Mouse (Mus musculus) liver, postnatal 0 days (tissue): ENCODE results near the gene Rgl1. TPM values are rescaled to one million over a fixed set of nuclear protein-coding genes. Genes with fewer than 3 reads are reported as not detected.

Experiments used
- ATAC-seq: fragments of 200-750 bp; cut with Nextera tagmentation; 2 replicates; pipeline ENCODE4 v1.8.0; 2017; ENCODE audit warnings: mild to moderate bottlenecking, moderate library complexity
- DNase-seq: peaks from one replicate; pipeline ENCODE4 v3.0.0-alpha.2; 2016
- H3K27ac ChIP-seq: fragments of 300-500 bp; sonication (generic); 2 replicates; pipeline ENCODE4 v1.5.1; 2014; ENCODE audit warnings: antibody characterized with exemption, moderate library complexity, mild to moderate bottlenecking, low read depth
- H3K27me3 ChIP-seq: fragments of 300-500 bp; sonication (generic); 2 replicates; pipeline ENCODE4 v1.6.1; 2014; ENCODE audit warnings: low read length, control low read depth, mixed read lengths; ENCODE audit not compliant: insufficient read depth
- H3K36me3 ChIP-seq: fragments of 300-500 bp; sonication (generic); replicated peaks from 2 replicates; pipeline ENCODE4 v1.6.1; 2014; ENCODE audit warnings: mild to moderate bottlenecking, control low read depth, low read length, moderate library complexity, mixed read lengths; ENCODE audit not compliant: insufficient read depth
- H3K4me1 ChIP-seq: fragments of 300-500 bp; sonication (generic); 2 replicates; pipeline ENCODE4 v1.6.1; 2014; ENCODE audit warnings: antibody characterized with exemption, mild to moderate bottlenecking, control low read depth; ENCODE audit not compliant: insufficient read depth
- H3K4me2 ChIP-seq: fragments of 300-500 bp; sonication (generic); 2 replicates; pipeline ENCODE4 v1.6.1; 2014; ENCODE audit warnings: low read depth, mild to moderate bottlenecking, low read length, moderate library complexity, mixed read lengths
- H3K4me3 ChIP-seq: fragments of 300-500 bp; sonication (generic); 2 replicates; pipeline ENCODE4 v1.5.1; 2014; ENCODE audit warnings: low read depth, low read length
- H3K9ac ChIP-seq: fragments of 300-500 bp; sonication (generic); replicated peaks from 2 replicates; pipeline ENCODE4 v1.6.1; 2014; ENCODE audit warnings: mild to moderate bottlenecking, moderate library complexity
- H3K9me3 ChIP-seq: fragments of 300-500 bp; sonication (generic); 2 replicates; pipeline ENCODE4 v1.6.1; 2016; ENCODE audit warnings: mild to moderate bottlenecking, control low read depth, low read length, mixed read lengths
- CTCF ChIP-seq: sonication (generic); IDR thresholded peaks from 2 replicates; pipeline ENCODE4 v1.5.1; 2016; ENCODE audit warnings: antibody characterized with exemption, low read depth
- EP300 ChIP-seq: IDR thresholded peaks from 2 replicates; pipeline ENCODE4 v1.6.1; 2016; ENCODE audit warnings: antibody characterized with exemption, low read depth, mild to moderate bottlenecking
- WGBS: fragments of 180-500 bp; shearing (Covaris S2); extraction: QIAGEN DNeasy Blood & Tissue Kit; methylation state at CpG from one replicate; pipeline ENCODE4 v1.1.7; 2014; ENCODE audit not compliant: insufficient replicate concordance; 5-methylcytosine and 5-hydroxymethylcytosine counted together
- polyA plus RNA-seq: library from polyadenylated mRNA; unstranded; fragments of >200 nt; fragmentation: Nextera tagmentation; extraction: Ambion mirVana; gene quantifications from 2 replicates; pipeline ENCODE4 v1.2.1, GENCODE M21; 2015

The Rgl1 gene
- polyA plus RNA-seq, 1 experiment from 2014 or later: 16.2 TPM

DNA sequence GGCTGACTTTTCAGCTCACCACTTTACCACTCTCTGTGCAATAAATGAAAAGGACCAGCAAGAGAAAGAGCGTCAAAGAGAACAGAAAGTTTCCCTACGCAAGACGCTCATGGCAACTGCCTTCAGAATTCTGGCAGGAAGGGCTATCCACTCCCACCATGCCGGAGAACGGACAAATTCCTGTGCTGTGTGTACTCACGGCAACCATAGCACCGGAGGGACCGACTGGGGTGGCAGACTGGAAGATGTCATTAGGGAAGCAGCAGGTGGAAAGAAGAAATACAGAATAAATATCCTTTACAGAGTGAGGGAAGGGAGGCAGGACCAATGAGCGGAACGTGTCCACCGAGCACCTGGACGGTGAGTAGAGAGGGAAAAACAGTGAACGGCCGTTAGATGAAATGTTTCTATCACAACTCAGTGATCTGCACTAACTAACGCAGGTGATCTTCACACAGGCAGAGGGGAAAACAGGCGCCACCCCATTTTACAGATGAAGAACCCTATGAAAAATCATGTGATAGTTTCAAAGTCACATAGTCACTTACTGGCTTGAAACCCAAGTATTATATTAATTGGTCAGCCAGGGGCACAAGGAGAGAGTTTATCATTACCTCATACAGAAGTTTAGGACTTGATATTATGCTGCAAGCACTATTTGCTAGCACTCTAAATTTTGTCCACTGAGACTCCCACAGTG, 152.8 kb downstream of the Rgl1 start:
- Histone ChIP-seq H3K36me3 (no peaks in the 10 kb centered on the region), H3K27ac (peak overlapping the region; percentile 29; the same call in 1 of the 2 replicates), H3K27me3 (no peaks in the 10 kb centered on the region), H3K9ac (no peak overlapping the region), H3K9me3 (no peaks in the 10 kb centered on the region), H3K4me3 (no peak overlapping the region), H3K4me1 (peaks cover 84% of the 10 kb centered on the region), H3K4me2 (peak overlapping the region; percentile 53)
- DNase-seq (no peak), ATAC-seq (no peak)
- TF ChIP-seq EP300 (no peak), CTCF (no peak)
- WGBS: 45% methylated on average over 16 of the region's 16 CpGs

DNA sequence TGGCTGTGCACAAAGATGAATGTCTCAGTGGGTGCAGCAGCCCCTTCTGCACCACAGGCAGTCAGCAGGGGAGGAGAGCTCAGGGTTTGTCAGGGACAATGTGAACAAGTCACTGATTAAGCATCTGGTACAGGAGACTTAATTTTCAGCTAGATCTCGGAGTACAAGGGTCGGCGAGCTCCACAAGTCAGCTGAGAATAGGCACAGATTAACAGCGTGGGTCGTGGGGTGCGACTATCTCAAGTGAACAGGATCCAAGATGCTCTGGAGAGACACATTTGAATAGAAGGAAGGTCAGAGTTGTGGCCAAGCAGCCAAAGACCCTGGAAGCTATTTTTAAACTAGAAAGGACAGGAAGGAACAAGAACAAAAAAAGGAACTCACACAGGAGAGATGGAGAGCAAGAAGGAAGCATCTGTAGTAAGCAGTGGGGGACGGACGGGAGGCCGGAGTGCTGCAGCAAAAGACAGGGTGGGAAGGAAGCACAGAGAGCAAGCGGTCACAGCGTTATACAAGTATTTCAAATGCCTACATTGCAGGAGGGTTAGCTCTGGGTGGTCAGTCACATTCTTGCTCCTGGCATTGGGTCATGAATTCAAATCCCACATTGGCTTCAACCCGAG, 153.5 kb downstream of the Rgl1 start:
- H3K27ac ChIP-seq: peak overlapping the region; percentile 29; the same call in 1 of the 2 replicates

DNA sequence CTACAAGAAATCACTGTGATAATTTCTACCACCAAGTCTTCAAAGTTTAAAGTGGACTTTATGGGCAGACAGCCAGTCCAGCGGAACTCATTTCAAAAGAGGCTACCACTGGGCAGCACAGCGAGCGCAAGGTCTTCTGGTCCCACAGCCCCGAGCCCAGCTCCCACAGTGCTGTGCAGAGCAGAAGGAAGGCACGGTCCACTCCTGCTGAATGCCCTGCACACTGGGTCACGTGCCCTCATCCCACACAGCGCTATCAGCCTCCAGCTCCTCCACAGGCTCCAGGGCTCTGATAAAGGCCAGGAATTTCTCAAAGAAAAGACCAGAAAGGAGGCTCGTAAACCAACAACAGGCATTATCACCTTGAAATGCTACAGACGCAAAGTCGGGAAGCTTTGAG, 156.6 kb downstream of the Rgl1 start:
- ATAC-seq (peak; percentile 32), DNase-seq (no peak)
- TF ChIP-seq CTCF: no peak
- no peak for TF ChIP-seq EP300
- no peak overlapping the region for H3K4me3 ChIP-seq
- no peaks in the 10 kb centered on the region for H3K9me3 ChIP-seq
- H3K9ac ChIP-seq: no peak overlapping the region
- H3K27ac ChIP-seq: peak overlapping the region; percentile 48
- H3K36me3 ChIP-seq: no peaks in the 10 kb centered on the region
- H3K4me1 ChIP-seq: peaks cover 68% of the 10 kb centered on the region
- no peak overlapping the region for H3K4me2 ChIP-seq
- H3K27me3 ChIP-seq: no peaks in the 10 kb centered on the region
- WGBS: 70% methylated on average over 10 of the region's 10 CpGs

More for the DNA sequence above, 153.5 kb downstream of the Rgl1 start:
- Histone ChIP-seq H3K9ac (no peak overlapping the region), H3K27me3 (no peaks in the 10 kb centered on the region), H3K36me3 (no peaks in the 10 kb centered on the region), H3K4me3 (no peak overlapping the region), H3K4me1 (peaks cover 81% of the 10 kb centered on the region), H3K9me3 (no peaks in the 10 kb centered on the region), H3K4me2 (peak overlapping the region; percentile 53)
- WGBS: 26% methylated on average over 12 of the region's 12 CpGs
- ATAC-seq: no peak
- TF ChIP-seq CTCF (no peak), EP300 (no peak)
- DNase-seq: no peak

DNA sequence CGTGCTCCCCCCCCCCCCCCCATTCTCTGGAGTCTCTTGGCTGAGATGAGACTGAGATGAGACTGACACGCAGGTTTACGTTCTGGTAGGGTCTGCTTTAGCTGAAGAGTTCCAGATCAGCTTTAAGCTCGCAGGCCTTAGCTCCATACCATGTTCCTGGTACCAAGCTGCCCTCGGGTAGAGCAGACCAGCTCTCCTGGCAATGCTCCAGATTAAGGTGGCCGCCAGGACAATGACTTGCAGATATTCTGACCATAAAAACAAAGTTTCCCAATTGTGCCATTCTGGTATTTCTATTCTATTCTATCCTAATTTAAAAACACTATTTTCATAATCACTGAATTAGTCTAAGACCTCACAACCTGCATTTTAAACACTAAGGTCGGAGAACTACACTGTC, 157.1 kb downstream of the Rgl1 start:
- no peak overlapping the region for H3K9ac ChIP-seq
- no peak overlapping the region for H3K27ac ChIP-seq
- DNase-seq (no peak), ATAC-seq (0 out of 2 replicates have a peak, but pooled peaks have one; percentile 33)
- 68% methylated on average over 7 of the region's 7 CpGs for WGBS
- no peaks in the 10 kb centered on the region for H3K9me3 ChIP-seq
- no peaks in the 10 kb centered on the region for H3K27me3 ChIP-seq
- H3K36me3 ChIP-seq: no peaks in the 10 kb centered on the region
- no peak for TF ChIP-seq EP300
- TF ChIP-seq CTCF: no peak
- no peak overlapping the region for H3K4me2 ChIP-seq
- H3K4me1 ChIP-seq: peaks cover 64% of the 10 kb centered on the region
- H3K4me3 ChIP-seq: no peak overlapping the region

DNA sequence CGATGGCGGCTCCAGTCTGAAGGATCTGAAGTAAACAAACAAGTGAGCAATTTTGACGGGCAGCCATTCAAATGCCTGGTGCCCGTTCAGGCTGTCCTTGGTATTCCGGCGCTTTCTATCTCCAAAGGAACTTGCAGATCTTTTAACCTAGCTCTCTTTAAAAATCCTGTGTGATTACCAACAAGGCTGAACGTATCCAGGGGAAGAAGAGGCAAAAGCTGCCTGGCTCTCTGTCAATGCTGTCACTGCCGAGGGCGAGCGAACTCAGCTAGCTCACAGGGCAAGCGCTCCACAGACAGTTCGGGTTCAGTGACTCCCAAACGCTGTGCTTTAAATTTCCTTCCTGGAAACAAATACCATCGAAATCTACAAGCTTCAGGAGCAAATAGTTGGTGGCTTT, 158.4 kb downstream of the Rgl1 start:
- no peak for ATAC-seq
- no peaks in the 10 kb centered on the region for H3K36me3 ChIP-seq
- no peak overlapping the region for H3K4me3 ChIP-seq
- H3K4me1 ChIP-seq: peaks cover 51% of the 10 kb centered on the region
- TF ChIP-seq EP300: no peak
- no peak for TF ChIP-seq CTCF
- H3K27me3 ChIP-seq: no peaks in the 10 kb centered on the region
- H3K9ac ChIP-seq: no peak overlapping the region
- H3K27ac ChIP-seq: 0 out of 2 replicates have a peak overlapping the region, but pooled peaks have one; percentile 22
- H3K9me3 ChIP-seq: no peaks in the 10 kb centered on the region
- no peak overlapping the region for H3K4me2 ChIP-seq
- DNase-seq: no peak
- WGBS: 70% methylated on average over 14 of the region's 14 CpGs

DNA sequence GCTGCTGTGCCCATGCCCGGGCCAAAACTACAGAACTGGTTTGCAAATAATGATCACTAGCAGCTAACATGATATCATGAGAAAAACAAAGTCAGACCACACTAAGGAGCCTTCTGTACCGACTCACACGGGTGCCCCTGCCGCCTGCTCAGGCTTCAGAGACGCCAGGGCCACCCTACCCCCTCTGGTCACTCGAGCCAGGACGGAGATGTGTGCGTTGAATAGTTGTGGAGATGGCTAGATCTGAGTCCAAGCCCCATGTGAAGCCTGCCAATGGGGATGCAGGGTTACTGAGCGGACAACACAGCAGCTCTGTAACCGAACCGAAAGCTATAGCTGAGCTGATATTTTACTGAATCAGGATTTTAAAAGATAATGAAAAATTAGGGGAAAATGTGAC, 159.4 kb downstream of the Rgl1 start:
- ATAC-seq: no peak
- H3K36me3 ChIP-seq: no peaks in the 10 kb centered on the region
- H3K27me3 ChIP-seq: no peaks in the 10 kb centered on the region
- H3K4me2 ChIP-seq: no peak overlapping the region
- peaks cover 44% of the 10 kb centered on the region for H3K4me1 ChIP-seq
- no peak overlapping the region for H3K9ac ChIP-seq
- H3K4me3 ChIP-seq: no peak overlapping the region
- DNase-seq: no peak
- H3K27ac ChIP-seq: no peak overlapping the region
- TF ChIP-seq CTCF (no peak), EP300 (no peak)
- H3K9me3 ChIP-seq: no peaks in the 10 kb centered on the region
- 75% methylated on average over 11 of the region's 11 CpGs for WGBS
